Mouse (Mus musculus) CD4-positive, CD25-positive, alpha-beta regulatory T cell, adult 2 months (primary cell): ENCODE data around the gene Tnnt3.

Experiments
- DNase-seq: peaks from one replicate; pipeline ENCODE4 v3.0.0-alpha.2; 2012; ENCODE audit warnings: low read depth, low spot score

Gene Tnnt3

DNA sequence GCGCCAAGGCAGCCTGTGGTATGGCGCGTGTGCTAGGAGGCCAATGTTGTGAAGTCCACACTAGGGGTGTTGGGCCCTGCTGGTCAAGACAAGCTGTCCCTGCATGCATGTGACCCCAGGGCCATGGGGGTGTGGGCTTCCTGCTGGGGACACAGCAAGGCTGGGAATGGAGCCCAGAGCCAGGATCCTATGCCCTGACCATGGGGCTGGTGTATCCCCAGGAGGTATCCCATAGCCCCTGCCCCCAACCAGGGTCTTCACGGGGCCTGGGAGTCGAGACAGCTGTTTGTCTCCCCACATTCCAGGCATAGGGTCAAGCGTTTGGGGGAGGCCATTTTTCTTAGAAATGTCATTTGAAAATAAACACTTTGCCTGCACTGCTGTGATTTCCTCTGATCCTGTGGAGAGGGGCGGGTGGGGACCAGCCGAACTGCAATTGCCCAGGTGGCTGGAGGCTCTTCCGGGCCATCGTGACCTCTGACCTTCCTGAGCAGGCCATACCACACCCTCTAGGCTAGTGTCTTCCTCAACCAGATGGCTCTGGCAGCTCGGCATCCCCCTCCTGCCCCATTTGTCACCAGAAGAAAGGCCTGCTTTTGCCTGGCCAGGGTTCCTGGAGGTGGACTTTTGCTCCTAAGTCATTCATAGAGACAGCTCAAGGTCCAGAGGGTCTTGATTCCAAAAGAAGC, 66.5 kb downstream of the Tnnt3 start:
- no peak for DNase-seq
